Mouse (Mus musculus): ENCODE results near the gene Tmem178.
"Not testable (repeated sequence)": the region's sequence is repeated elsewhere in the genome, so short reads cannot be mapped to it uniquely, and the experiment has no call there.

GRCm38 (mm10) chr17:80945510-80945909 lies 1.1 kb downstream of the Tmem178 start:
- TF ChIP-seq CTCF (IDR thresholded peaks at IDR 0.05; ENCODE audit: low read depth); EP300 (optimal IDR thresholded peaks at IDR 0.05): not testable (repeated sequence)
